In the genomic region with DNA sequence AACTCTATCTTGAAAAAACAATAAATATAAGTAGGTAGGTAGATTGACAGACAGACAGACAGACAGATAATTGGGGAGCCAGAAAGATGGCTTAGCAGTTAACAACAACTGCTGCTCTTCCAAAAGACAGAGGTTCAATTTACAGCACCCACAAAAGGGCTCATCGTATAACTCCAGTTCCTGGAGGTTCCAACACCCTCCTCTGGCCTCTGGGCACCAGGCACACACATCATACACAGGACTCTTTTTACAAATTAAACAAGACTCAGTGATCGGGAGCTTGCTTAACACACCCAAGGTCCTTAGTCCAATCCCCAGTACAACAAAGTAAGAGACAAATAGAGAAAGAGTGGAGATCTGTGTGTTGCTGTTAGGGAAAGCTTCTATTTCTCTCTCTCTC, we compare ENCODE assay signal across 11 mouse cellular contexts. TPM values are rescaled to one million over a fixed set of nuclear protein-coding genes. Genes with fewer than 3 reads are reported as not detected.
DNase-seq lines count a peak whose midpoint lies in the region; ATAC-seq and TF ChIP-seq lines count a peak whose summit lies in the region.
"Had no signal": no experiment of that assay in that cellular context is flagged by ENCODE, and none has a peak within 500 bp of the region (broad histone marks: within the 10 kb centered on the region; RNA-seq: fewer than 3 reads in every experiment).

No protein-coding gene starts in this region.

- ATAC-seq in embryonic facial prominence, embryonic 15.5 days (ENCODE audit: insufficient number of reproducible peaks, low FRiP score, low TSS enrichment, low read depth): no peak
- ATAC-seq in liver, embryonic 12.5 days: no peak
- no peak for ATAC-seq in stomach, embryonic 16.5 days (ENCODE audit: insufficient read depth, low FRiP score)
- ATAC-seq: hindbrain, embryonic 16.5 days; midbrain, embryonic 13.5 days had no signal

- no peaks in the 10 kb centered on the region for H3K9me3 ChIP-seq in embryonic facial prominence, embryonic 15.5 days (replicated peaks)
- H3K9me3 ChIP-seq in liver, embryonic 12.5 days (replicated peaks): no peaks in the 10 kb centered on the region
- no peaks in the 10 kb centered on the region for H3K9me3 ChIP-seq in stomach, embryonic 16.5 days (replicated peaks; ENCODE audit: control insufficient read depth, low read length)
- H3K9me3 ChIP-seq: midbrain, embryonic 13.5 days had no signal

- no peak for TF ChIP-seq CTCF in layer of hippocampus, adult 2 months (conservative IDR thresholded peaks at IDR 0.05)

- no peaks in the 10 kb centered on the region; the same call in 1 of the 2 replicates for H3K36me3 ChIP-seq in embryonic facial prominence, embryonic 15.5 days
- peaks cover 15% of the 10 kb centered on the region for H3K36me3 ChIP-seq in liver, embryonic 12.5 days
- peaks cover 4% of the 10 kb centered on the region for H3K36me3 ChIP-seq in stomach, embryonic 16.5 days (ENCODE audit: control insufficient read depth, insufficient read depth, low read length)
- H3K36me3 ChIP-seq: midbrain, embryonic 13.5 days had no signal

- H3K9ac ChIP-seq in embryonic facial prominence, embryonic 15.5 days: no peak overlapping the region
- no peak overlapping the region for H3K9ac ChIP-seq in liver, embryonic 12.5 days
- no peak overlapping the region for H3K9ac ChIP-seq in stomach, embryonic 16.5 days (ENCODE audit: low read length)

- H3K27me3 ChIP-seq in embryonic facial prominence, embryonic 15.5 days: no peaks in the 10 kb centered on the region
- H3K27me3 ChIP-seq in liver, embryonic 12.5 days (replicated peaks): no peaks in the 10 kb centered on the region
- no peaks in the 10 kb centered on the region for H3K27me3 ChIP-seq in stomach, embryonic 16.5 days (ENCODE audit: control insufficient read depth, insufficient read depth, low read length)
- H3K27me3 ChIP-seq: midbrain, embryonic 13.5 days had no signal

- no peak overlapping the region for H3K4me3 ChIP-seq in layer of hippocampus, adult 2 months
- H3K4me3 ChIP-seq in embryonic facial prominence, embryonic 15.5 days (replicated peaks): no peak overlapping the region
- no peak overlapping the region for H3K4me3 ChIP-seq in liver, embryonic 12.5 days
- no peak overlapping the region for H3K4me3 ChIP-seq in stomach, embryonic 16.5 days (replicated peaks; ENCODE audit: low read length)

- 0 out of 2 replicates have a peak overlapping the region, but pooled peaks have one; percentile 99 for H3K27ac ChIP-seq in layer of hippocampus, adult 2 months
- H3K27ac ChIP-seq in embryonic facial prominence, embryonic 15.5 days (replicated peaks): peak overlapping the region; percentile 19; the same call in 1 of the 2 replicates
- peak overlapping the region; percentile 75 for H3K27ac ChIP-seq in liver, embryonic 12.5 days
- peak overlapping the region; percentile 92 for H3K27ac ChIP-seq in stomach, embryonic 16.5 days (ENCODE audit: low read length)

- H3K4me1 ChIP-seq in embryonic facial prominence, embryonic 15.5 days: peaks cover 32% of the 10 kb centered on the region
- H3K4me1 ChIP-seq in liver, embryonic 12.5 days: peaks cover 51% of the 10 kb centered on the region
- peaks cover 32% of the 10 kb centered on the region for H3K4me1 ChIP-seq in stomach, embryonic 16.5 days (ENCODE audit: control insufficient read depth, insufficient read depth, low read length)

- WGBS in embryonic facial prominence, embryonic 15.5 days: 42% methylated on average over 2 of the region's 2 CpGs
- WGBS in liver, embryonic 12.5 days (ENCODE audit: insufficient replicate concordance): 68% methylated on average over 2 of the region's 2 CpGs
- WGBS in stomach, embryonic 16.5 days: 48% methylated on average over 2 of the region's 2 CpGs

- H3K4me2 ChIP-seq in embryonic facial prominence, embryonic 15.5 days (replicated peaks): no peak overlapping the region
- peak overlapping the region; percentile 74; the same call in 1 of the 2 replicates for H3K4me2 ChIP-seq in liver, embryonic 12.5 days
- H3K4me2 ChIP-seq in stomach, embryonic 16.5 days (ENCODE audit: low read depth, low read length): no peak overlapping the region

- DNase-seq in layer of hippocampus, adult 2 months (ENCODE audit: low spot score in 2 of 2): no peak
- no peak for DNase-seq in layer of hippocampus, adult 18-20 months (ENCODE audit: low spot score in 2 of 2)
- no peak for DNase-seq in frontal cortex, postnatal 14 days (ENCODE audit: low spot score in 2 of 2)
- no peak for DNase-seq in thymus, postnatal 14 days
- DNase-seq: kidney, postnatal 14 days; left cerebral cortex, postnatal 4 days had no signal

RNA-seq across cellular contexts. Expression of a gene that starts 1.5 kb away (rescaled TPM):
- 100 to 1,000 TPM; 245 to 262 TPM for total RNA-seq in layer of hippocampus, adult 2 months (2021)
- total RNA-seq in layer of hippocampus, adult 18-20 months (2021): 100 to 1,000 TPM; 255 to 280 TPM
- 549 and 552 TPM in 2 replicates for polyA plus RNA-seq in embryonic facial prominence, embryonic 15.5 days (2015; fragmentation: Nextera tagmentation; extraction: Ambion mirVana)
- 438 and 448 TPM in 2 replicates for polyA plus RNA-seq in liver, embryonic 12.5 days (2016; fragmentation: Nextera tagmentation; extraction: Ambion mirVana)
- 504 and 528 TPM in 2 replicates for polyA plus RNA-seq in stomach, embryonic 16.5 days (2015; fragmentation: Nextera tagmentation; extraction: Ambion mirVana)

RNA-seq across cellular contexts. Expression of a gene that starts 5.2 kb away (rescaled TPM):
- 1 to 10 TPM; 1.7 to 2.2 TPM for total RNA-seq in layer of hippocampus, adult 2 months (2021)
- 1 to 10 TPM; 1.2 to 1.9 TPM for total RNA-seq in layer of hippocampus, adult 18-20 months (2021)
- polyA plus RNA-seq in embryonic facial prominence, embryonic 15.5 days (2015; fragmentation: Nextera tagmentation; extraction: Ambion mirVana): 57.0 and 59.8 TPM in 2 replicates
- polyA plus RNA-seq in liver, embryonic 12.5 days (2016; fragmentation: Nextera tagmentation; extraction: Ambion mirVana): 58.2 and 62.1 TPM in 2 replicates
- 50.0 and 51.5 TPM in 2 replicates for polyA plus RNA-seq in stomach, embryonic 16.5 days (2015; fragmentation: Nextera tagmentation; extraction: Ambion mirVana)

Comparison
In these comparisons a context has a peak if more than half of its experiments do, and no peak if none do; other contexts are left out.
1. H3K27ac ChIP-seq: peak in every context shown above with its lines; median percentile 99 in layer of hippocampus, adult 2 months; 92 in stomach, embryonic 16.5 days; 75 in liver, embryonic 12.5 days; 19 in embryonic facial prominence, embryonic 15.5 days.